Mouse (Mus musculus) embryonic facial prominence, embryonic 11.5 days (tissue): ENCODE data around the gene Trpm8. TPM values are rescaled to one million over a fixed set of nuclear protein-coding genes. Genes with fewer than 3 reads are reported as not detected.

ENCODE experiments used
- ATAC-seq: fragments of 200-750 bp; cut with Nextera tagmentation; replicated peaks from 2 replicates; pipeline ENCODE4 v1.8.0; 2017; ENCODE audit warnings: low read depth; ENCODE audit not compliant: insufficient number of reproducible peaks, low FRiP score, low TSS enrichment
- DNase-seq: peaks from one replicate; pipeline ENCODE4 v3.0.0-alpha.2; 2015; ENCODE audit warnings: low spot score
- H3K27ac ChIP-seq: fragments of 300-500 bp; sonication (generic); replicated peaks from 2 replicates; pipeline ENCODE4 v1.5.1; 2014; ENCODE audit warnings: mild to moderate bottlenecking, low read depth, low read length, control low read depth
- H3K27me3 ChIP-seq: fragments of 300-500 bp; sonication (generic); 2 replicates; pipeline ENCODE4 v1.6.1; 2014; ENCODE audit warnings: mild to moderate bottlenecking, low read length, moderate library complexity, mixed read lengths; ENCODE audit not compliant: control insufficient read depth, insufficient read depth
- H3K36me3 ChIP-seq: fragments of 300-500 bp; sonication (generic); replicated peaks from 2 replicates; pipeline ENCODE4 v1.6.1; 2014; ENCODE audit warnings: low read depth, mild to moderate bottlenecking, low read length, moderate library complexity, mixed read lengths; ENCODE audit not compliant: control insufficient read depth, insufficient read depth
- H3K4me1 ChIP-seq: fragments of 300-500 bp; sonication (generic); 2 replicates; pipeline ENCODE4 v1.6.1; 2014; ENCODE audit warnings: low read length, mixed read lengths; ENCODE audit not compliant: control insufficient read depth, insufficient read depth
- H3K4me2 ChIP-seq: fragments of 300-500 bp; sonication (generic); 2 replicates; pipeline ENCODE4 v1.6.1; 2014; ENCODE audit warnings: low read depth, mild to moderate bottlenecking, control low read depth, low read length, moderate library complexity
- H3K4me3 ChIP-seq: fragments of 300-500 bp; sonication (generic); 2 replicates; pipeline ENCODE4 v1.5.1; 2014; ENCODE audit warnings: low read depth, low read length, control low read depth
- H3K9ac ChIP-seq: fragments of 300-500 bp; sonication (generic); replicated peaks from 2 replicates; pipeline ENCODE4 v1.6.1; 2014; ENCODE audit warnings: mild to moderate bottlenecking, control low read depth, low read length
- H3K9me3 ChIP-seq: fragments of 300-500 bp; sonication (generic); replicated peaks from 2 replicates; pipeline ENCODE4 v1.6.1; 2016; ENCODE audit warnings: mild to moderate bottlenecking, low read length, inconsistent platforms, mixed read lengths; ENCODE audit not compliant: control insufficient read depth
- WGBS: fragments of 180-500 bp; shearing (Covaris S2); extraction: QIAGEN DNeasy Blood & Tissue Kit; methylation state at CpG from one replicate; pipeline ENCODE4 v1.1.7; 2014; 5-methylcytosine and 5-hydroxymethylcytosine counted together
- polyA plus RNA-seq: library from polyadenylated mRNA; unstranded; fragments of >200 nt; fragmentation: Nextera tagmentation; extraction: Ambion mirVana; gene quantifications from 2 replicates; pipeline ENCODE4 v1.2.1, GENCODE M21; 2014

The Trpm8 gene
- polyA plus RNA-seq, 1 experiment from 2014 or later: not detected

GRCm38 (mm10) chr1:88261706-88262105 is 15.8 kb upstream of the Trpm8 start:
- Histone ChIP-seq H3K9ac (no peak overlapping the region), H3K27ac (no peak overlapping the region), H3K9me3 (peaks cover 26% of the 10 kb centered on the region), H3K36me3 (peaks cover 70% of the 10 kb centered on the region), H3K27me3 (no peaks in the 10 kb centered on the region), H3K4me2 (no peak overlapping the region), H3K4me1 (no peaks in the 10 kb centered on the region), H3K4me3 (no peak overlapping the region)
- ATAC-seq (no peak), DNase-seq (no peak)
- 88% methylated on average over 7 of the region's 7 CpGs for WGBS

GRCm38 (mm10) chr1:88262255-88262654 is 15.2 kb upstream of the Trpm8 start:
- Histone ChIP-seq H3K4me2 (no peak overlapping the region), H3K9ac (no peak overlapping the region), H3K27ac (no peak overlapping the region), H3K4me3 (no peak overlapping the region), H3K4me1 (no peaks in the 10 kb centered on the region), H3K27me3 (no peaks in the 10 kb centered on the region), H3K9me3 (peaks cover 21% of the 10 kb centered on the region), H3K36me3 (peaks cover 76% of the 10 kb centered on the region)
- WGBS: 90% methylated on average over 4 of the region's 4 CpGs
- no peak for DNase-seq
- ATAC-seq: no peak

- Histone ChIP-seq H3K36me3 (peaks cover 83% of the 10 kb centered on the region), H3K4me1 (no peaks in the 10 kb centered on the region), H3K27me3 (no peaks in the 10 kb centered on the region), H3K9ac (no peak overlapping the region), H3K4me3 (no peak overlapping the region), H3K9me3 (peaks cover 16% of the 10 kb centered on the region), H3K27ac (no peak overlapping the region), H3K4me2 (no peak overlapping the region)
- 75% methylated on average over 6 of the region's 6 CpGs for WGBS
- ATAC-seq: no peak
- no peak for DNase-seq
Measured at GRCm38 (mm10) chr1:88262961-88263360, 14.5 kb upstream of the Trpm8 start.

GRCm38 (mm10) chr1:88263778-88264177 is 13.7 kb upstream of the Trpm8 start:
- H3K36me3 ChIP-seq: peaks cover 91% of the 10 kb centered on the region
- H3K4me3 ChIP-seq: no peak overlapping the region
- DNase-seq (no peak), ATAC-seq (no peak)
- no peaks in the 10 kb centered on the region for H3K4me1 ChIP-seq
- H3K4me2 ChIP-seq: no peak overlapping the region
- peaks cover 9% of the 10 kb centered on the region for H3K9me3 ChIP-seq
- no peaks in the 10 kb centered on the region for H3K27me3 ChIP-seq
- 89% methylated on average over 5 of the region's 5 CpGs for WGBS
- H3K27ac ChIP-seq: no peak overlapping the region
- no peak overlapping the region for H3K9ac ChIP-seq

GRCm38 (mm10) chr1:88264237-88264868 is 13.1 kb upstream of the Trpm8 start:
- Histone ChIP-seq H3K4me2 (no peak overlapping the region), H3K9ac (no peak overlapping the region), H3K4me3 (no peak overlapping the region), H3K4me1 (no peaks in the 10 kb centered on the region), H3K36me3 (peaks cover 97% of the 10 kb centered on the region), H3K9me3 (peaks cover 4% of the 10 kb centered on the region), H3K27me3 (no peaks in the 10 kb centered on the region), H3K27ac (no peak overlapping the region)
- DNase-seq: no peak
- WGBS: 88% methylated on average over 7 of the region's 7 CpGs
- ATAC-seq: no peak

GRCm38 (mm10) chr1:88264869-88265240 is 12.6 kb upstream of the Trpm8 start:
- Histone ChIP-seq H3K4me2 (no peak overlapping the region), H3K27me3 (no peaks in the 10 kb centered on the region), H3K9me3 (peaks cover 3% of the 10 kb centered on the region; the same call in 1 of the 2 replicates), H3K9ac (no peak overlapping the region), H3K36me3 (peaks cover 97% of the 10 kb centered on the region), H3K4me3 (no peak overlapping the region), H3K4me1 (no peaks in the 10 kb centered on the region), H3K27ac (no peak overlapping the region)
- no peak for ATAC-seq
- WGBS: 76% methylated on average over 4 of the region's 4 CpGs
- no peak for DNase-seq

- H3K9ac ChIP-seq: no peak overlapping the region
- H3K4me2 ChIP-seq: no peak overlapping the region
- ATAC-seq: no peak
- DNase-seq: no peak
- no peaks in the 10 kb centered on the region for H3K4me1 ChIP-seq
- WGBS: 90% methylated on average over 13 of the region's 13 CpGs
- peaks cover 88% of the 10 kb centered on the region for H3K36me3 ChIP-seq
- H3K9me3 ChIP-seq: no peaks in the 10 kb centered on the region; the same call in 1 of the 2 replicates
- H3K4me3 ChIP-seq: no peak overlapping the region
- no peak overlapping the region for H3K27ac ChIP-seq
- H3K27me3 ChIP-seq: no peaks in the 10 kb centered on the region
Measured at GRCm38 (mm10) chr1:88266123-88266522, 11.3 kb upstream of the Trpm8 start.

GRCm38 (mm10) chr1:88267489-88267888 is 10.0 kb upstream of the Trpm8 start:
- Histone ChIP-seq H3K36me3 (peaks cover 84% of the 10 kb centered on the region), H3K9me3 (no peaks in the 10 kb centered on the region; the same call in 1 of the 2 replicates), H3K4me1 (no peaks in the 10 kb centered on the region), H3K4me2 (no peak overlapping the region), H3K27me3 (no peaks in the 10 kb centered on the region), H3K4me3 (no peak overlapping the region), H3K9ac (no peak overlapping the region), H3K27ac (no peak overlapping the region)
- no peak; the same call in 1 of the 2 replicates for ATAC-seq
- DNase-seq: no peak
- WGBS: 93% methylated on average over 6 of the region's 6 CpGs
